Mouse (Mus musculus): ENCODE measurements around the gene Ccni. TPM values are rescaled to one million over a fixed set of nuclear protein-coding genes. Genes with fewer than 3 reads are reported as not detected.

Gene Ccni
- polyA plus RNA-seq, 1 experiment from 2014 or later = 130 TPM

GRCm38 (mm10) chr5:93133445-93134244 lies 72.7 kb downstream of the Ccni start:
- Histone ChIP-seq H3K4me3 (peak overlapping the region; percentile 10; the same call in 1 of the 2 replicates), H3K27me3 (no peaks in the 10 kb centered on the region), H3K9ac (peak overlapping the region; percentile 11; the same call in 1 of the 2 replicates), H3K4me1 (peaks cover 92% of the 10 kb centered on the region), H3K27ac (peak overlapping the region; percentile 84), H3K36me3 (0 out of 2 replicates have a peak, but pooled peaks cover 4% of the 10 kb centered on the region), H3K9me3 (no peaks in the 10 kb centered on the region), H3K4me2 (peak overlapping the region; percentile 49)
- WGBS = 11% methylated on average over 10 of the region's 10 CpGs
- peak; percentile 45; the same call in 1 of the 2 replicates for ATAC-seq (ENCODE audit: insufficient number of reproducible peaks, insufficient read depth, low FRiP score, low TSS enrichment, low read depth)

Other genes with a start within 250 kb of the Ccni start
- gene Sowahb, start 161.5 kb downstream of the Ccni start, polyA plus RNA-seq (2015; fragmentation: Nextera tagmentation; extraction: Ambion mirVana) = 0.59 and 1.3 TPM in 2 replicates
- gene Sept11, start 113.1 kb downstream of the Ccni start, polyA plus RNA-seq (2015; fragmentation: Nextera tagmentation; extraction: Ambion mirVana) = 220 and 238 TPM in 2 replicates
- 0.89 and 3.3 TPM in 2 replicates for gene 2010109A12Rik, start within 50 bp of the Ccni start, polyA plus RNA-seq (2015; fragmentation: Nextera tagmentation; extraction: Ambion mirVana)
- 72.0 and 87.0 TPM in 2 replicates for gene Ccng2, start 60.8 kb upstream of the Ccni start, polyA plus RNA-seq (2015; fragmentation: Nextera tagmentation; extraction: Ambion mirVana)

All from embryonic facial prominence, embryonic 13.5 days (tissue).